Mouse (Mus musculus) right cerebral cortex, adult 18-20 months (tissue): ENCODE results near the gene Edil3.
A peak's percentile ranks its signal among the peaks of the same experiment; 100 is the strongest.
"Not testable (repeated sequence)": the region's sequence is repeated elsewhere in the genome, so short reads cannot be mapped to it uniquely, and the experiment has no call there.

Source experiments
- DNase-seq: peaks from one replicate; pipeline ENCODE4 v3.0.0; 2022; ENCODE audit warnings: mixed read lengths

Edil3 gene

DNA sequence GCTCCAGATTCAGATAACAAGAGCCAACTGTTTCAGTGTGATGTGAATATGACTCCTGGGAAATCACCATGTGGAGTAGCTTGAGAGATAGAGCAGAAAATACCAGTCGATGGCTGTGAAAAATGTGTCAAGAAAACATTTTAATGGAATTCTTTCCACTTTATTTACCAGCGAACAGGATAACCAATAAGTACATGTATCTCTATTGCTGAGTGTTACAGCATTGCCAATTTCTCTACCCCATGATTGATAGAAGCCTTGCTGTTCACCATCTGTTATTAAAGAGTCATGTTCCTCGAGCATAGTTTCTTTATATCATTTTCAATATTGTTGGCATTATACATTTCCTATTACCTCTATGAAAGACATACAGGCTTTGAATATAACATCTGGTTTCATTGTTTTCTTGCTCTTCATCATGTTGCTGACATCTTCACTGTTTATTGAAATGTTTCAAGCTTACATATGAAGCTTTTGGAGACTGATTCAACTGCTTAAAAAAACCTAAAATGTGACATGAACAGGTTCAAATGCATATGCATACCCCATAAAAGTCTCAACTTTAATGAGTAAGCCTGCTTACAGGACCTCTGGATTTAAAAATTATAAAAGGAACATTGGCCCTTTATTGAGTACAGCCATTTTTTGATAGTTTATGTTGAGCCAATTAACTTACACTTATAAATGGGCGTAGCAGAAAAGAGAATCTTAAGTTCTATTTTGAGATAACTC is 186.6 kb downstream of the Edil3 start:
- DNase-seq, result no peak

DNA sequence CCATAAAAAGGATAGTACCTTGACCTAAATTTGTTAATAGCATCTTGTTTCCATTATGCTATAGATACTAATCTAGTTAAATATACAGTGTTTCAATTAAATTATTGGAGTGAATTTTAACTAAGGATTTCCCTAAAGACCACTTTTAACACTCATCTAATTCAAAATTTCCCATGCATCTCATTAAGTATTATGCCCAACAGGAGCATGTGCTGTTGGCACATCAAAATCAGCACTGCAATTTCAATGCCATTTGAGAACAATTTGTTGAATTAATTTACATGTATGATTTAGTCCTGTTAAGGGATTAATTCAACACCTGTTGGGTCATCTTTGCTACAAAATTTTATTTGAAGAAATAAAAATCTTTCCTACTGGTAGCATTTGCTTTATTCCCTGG is 191.2 kb downstream of the Edil3 start:
- no peak for DNase-seq

DNA sequence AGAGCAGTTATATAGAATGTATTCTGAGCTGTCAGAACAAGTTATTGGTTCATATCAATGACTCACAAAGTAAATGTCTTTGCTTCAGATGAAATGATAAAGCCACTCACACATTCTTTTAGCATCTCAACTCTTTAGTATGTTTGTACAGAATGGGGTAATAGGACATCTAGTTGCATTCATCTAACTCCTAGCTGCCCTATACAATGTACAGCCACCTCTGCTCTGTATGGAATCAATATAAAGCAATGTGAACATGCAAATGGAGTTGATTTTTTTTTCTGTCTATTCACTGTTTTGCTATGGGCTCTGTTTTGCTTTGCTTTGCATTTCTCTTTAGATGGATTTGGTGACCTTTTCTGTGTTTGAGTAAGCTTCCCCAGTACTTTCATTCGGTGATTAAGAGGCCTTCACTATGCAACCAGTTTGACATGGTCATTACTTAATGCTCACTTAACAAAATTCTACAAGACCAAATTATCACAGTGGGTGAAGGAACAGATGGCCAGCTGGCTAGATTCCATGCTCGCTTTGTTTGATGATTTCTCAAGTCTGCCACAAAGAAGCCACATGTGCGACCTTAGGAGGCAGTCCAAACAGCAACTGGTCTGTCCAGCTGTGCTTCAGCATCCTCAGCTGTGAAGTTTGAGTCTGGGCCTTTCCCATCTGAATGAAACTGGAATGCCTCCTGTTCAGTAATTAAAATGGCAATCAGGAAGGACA is 208.7 kb downstream of the Edil3 start:
- DNase-seq, result peak; percentile 2

DNA sequence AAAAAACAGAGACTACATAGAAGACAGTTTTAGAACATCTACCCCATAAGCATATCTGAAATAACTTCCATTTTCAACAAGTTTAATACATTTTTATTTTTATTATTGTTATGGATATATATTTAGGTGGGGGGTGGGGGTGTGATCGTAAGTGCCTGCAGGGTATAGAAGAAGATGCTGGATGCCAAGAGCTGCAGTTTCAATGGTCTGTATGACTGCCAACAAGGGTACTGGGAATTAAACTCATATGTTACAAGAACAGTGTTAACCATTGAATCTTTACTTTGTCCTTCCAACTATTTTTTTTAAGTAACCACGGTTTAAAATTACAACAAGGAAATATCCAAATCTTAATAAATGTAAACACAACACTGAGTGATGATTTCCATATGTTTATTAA is 214.4 kb downstream of the Edil3 start:
- DNase-seq, result no peak

DNA sequence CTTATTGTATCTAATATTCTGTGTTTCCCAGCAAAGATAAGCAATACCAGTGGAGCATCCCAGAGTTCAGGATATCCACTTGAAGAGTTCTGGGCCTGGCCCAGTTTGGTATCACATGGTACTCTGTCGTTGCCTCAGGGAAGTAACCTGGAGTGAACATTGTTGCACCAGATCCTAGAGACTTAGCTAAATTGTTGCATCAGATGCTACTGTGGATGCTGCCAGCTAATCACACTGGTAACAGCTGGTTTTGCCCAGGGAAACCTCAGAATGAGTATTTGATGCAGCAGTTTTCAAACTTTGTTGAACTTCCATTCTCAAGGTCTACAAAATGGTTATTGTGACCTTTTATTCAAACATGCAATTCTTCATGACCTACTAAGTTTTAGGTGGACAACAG is 220.2 kb downstream of the Edil3 start:
- DNase-seq, result no peak

DNA sequence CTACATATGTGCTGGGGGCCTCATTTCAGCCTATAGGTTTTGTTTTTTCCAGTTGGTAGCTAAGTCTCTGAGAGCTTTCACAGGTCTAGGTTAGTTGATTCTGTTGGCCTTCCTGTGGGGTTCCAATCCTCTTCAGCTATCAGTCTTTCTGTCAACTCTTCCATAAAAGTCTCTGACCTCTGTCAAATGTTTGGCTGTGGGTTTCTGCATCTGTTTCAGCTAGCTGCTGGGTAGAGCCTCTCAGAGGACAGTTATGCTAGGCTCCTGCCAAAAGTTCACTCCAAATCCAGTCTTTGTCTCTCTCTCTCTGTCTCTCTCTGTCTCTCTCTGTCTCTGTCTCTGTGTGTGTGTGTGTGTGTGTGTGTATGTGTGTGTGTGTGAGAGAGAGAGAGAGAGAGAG is 248.9 kb downstream of the Edil3 start:
- not testable (repeated sequence) for DNase-seq

DNA sequence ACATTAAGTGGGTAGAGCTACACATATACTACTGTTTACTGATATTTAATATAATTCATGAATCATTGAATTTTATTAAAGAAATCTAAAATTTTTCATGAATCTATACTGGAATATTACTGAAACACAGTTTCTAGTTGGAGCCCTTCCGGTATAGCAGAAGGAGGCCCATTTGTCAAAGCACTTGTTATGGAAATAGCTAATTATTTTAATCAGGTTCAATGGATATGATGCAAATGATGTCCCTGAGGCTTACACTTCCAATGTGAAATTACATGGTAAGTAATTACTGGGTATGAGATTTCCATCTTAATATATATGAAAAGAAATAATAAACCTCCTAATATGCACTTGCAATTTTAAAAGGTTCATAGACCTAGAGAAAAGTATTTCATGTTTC is 254.9 kb downstream of the Edil3 start:
- DNase-seq, result no peak

DNA sequence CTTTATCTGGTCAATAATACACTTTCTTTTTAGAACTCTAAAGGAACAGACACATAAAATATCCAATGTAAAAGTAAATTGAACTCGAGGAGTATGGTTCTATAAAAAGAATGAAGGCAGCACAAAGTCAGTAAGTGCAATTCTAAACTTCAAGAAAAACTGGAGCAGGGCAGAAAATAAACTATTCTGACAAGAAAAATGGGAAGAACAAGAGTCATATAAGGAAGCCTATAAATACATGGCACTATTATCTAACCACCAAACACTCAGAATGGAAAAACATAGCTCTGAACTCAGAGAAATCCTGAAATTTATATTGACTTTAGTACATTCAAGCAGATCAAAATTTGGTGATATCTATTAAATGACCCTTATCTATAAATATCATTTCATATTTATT is 284.6 kb downstream of the Edil3 start:
- DNase-seq, result no peak

DNA sequence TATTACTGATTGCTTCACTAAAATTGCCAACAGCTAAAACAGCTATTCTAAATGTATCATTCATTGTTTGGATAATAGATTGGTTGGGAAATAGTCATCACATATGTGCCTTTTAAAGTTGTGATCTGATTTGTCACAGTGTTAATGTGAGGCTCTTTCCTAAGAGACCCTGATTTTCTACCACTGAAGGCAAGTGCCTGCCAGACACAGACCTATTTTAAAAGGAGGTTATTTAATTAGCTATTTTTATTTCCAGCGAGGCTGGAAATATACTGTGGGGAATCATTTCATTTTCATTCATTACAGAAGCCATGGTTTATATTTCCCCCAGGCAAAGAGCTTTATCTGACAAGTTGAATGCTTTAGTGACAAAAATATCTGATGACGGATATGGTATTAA is 296.3 kb downstream of the Edil3 start:
- no peak for DNase-seq

DNA sequence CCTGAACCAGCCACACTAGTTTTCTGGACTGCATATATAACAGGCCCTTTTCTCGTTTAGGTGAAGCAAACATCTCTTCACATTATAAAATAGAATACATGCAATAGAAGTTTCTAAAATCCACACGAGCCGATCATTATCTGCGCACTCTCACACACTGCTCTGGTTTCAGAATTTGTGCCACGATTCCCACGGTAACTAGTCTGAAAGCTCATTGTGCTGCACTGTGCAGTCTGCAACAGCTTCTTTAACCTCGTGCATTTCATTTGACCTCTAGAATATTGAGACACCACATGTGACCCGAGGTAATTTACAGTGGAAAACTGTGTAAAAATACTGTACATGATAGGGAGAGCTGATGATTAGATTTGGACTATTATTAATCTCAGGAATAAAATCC is 298.5 kb downstream of the Edil3 start:
- DNase-seq, result no peak

DNA sequence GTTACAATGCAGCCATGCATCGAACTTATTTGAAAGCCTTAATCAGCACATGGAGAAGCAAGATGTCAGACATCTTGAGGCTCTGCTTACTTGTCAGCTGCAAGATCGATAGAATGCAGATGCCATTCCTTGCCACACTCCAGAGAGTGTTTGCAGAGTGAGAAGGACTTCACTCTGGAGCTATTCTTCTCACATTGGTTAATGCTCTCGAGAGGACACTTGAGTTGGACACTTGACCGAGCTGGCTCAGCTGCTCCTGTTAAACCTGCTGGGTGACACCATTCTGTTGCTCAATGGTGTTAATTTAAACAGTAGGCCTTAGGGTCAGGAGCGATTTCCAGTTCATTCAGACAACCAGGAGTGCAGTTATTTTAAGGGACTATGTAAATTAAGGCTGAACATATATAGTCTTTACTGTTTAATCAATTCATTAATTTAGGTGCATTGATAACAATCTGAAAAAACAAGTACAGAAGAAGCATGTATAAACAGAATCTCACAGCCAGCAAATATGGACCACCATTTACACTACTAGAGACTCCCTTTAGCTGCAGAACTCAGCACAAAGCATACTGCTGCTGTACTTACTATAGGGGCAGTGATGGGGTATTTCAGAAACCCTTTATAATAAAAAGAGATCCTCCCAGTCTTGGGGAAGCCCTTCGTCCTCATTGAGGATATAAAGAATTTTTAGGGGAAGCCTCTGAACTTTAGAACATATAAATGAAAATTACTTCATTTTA is 301.4 kb downstream of the Edil3 start:
- no peak for DNase-seq

DNA sequence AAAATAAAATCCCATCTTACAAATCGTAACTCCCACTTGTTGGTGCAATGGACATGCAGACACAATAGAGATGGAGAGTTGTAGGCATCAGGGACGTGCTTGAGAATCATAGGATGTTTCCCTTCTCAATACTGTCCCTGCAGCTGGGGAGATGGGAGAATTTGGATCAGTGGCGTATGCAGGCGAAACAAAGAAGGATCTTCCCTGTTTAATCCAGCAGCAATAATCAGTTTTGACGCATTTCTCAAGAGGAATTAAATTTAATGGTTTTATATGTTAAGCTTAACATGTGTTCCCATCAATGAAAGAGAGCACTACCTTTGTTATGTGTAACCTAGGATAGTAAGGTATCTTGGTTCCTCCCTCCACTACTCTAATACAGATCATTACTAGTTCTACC is 302.1 kb downstream of the Edil3 start:
- DNase-seq, result no peak

DNA sequence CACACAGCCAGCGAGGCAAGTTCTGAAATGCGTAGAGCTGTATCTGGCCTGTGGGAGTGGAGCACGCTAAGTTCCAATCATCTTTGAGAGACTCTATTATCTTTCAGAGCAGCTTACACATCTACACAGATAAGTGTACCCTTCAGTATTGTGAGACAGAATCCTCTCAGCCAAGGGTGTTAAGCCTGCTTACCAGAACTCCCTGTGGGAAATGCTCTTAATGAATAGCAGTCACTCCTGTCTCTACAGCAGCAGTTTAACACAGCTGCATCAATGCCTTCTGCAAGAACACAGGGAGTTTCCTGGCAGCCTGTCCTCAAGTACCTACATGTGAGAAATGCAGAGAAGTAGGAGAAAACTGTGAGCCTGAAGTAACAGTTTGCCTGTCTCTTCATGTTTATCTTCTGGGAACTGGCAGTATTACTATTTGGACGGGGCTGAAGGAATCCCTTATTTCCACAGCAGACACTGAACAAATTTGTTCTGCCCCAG is 324.8 kb downstream of the Edil3 start:
- DNase-seq, result peak; percentile 10

DNA sequence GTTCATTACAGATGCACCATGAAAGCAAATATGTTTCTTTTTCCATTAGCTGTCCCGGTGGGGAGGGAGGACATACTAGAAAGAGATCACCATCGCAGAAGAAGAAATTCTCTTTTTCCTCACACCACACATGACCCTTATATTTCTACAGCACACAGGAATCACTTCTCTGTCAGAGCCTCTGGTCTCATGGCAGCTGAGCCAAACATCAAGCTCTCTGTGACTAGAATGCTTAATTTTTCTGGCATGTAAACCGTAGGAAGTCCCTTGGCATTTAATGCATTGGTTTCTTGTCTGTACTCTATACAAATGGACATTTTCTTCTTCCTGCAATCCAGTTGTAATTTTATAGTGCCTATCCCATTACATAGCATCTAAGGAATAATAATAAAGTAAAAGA is 330.6 kb downstream of the Edil3 start:
- no peak for DNase-seq

DNA sequence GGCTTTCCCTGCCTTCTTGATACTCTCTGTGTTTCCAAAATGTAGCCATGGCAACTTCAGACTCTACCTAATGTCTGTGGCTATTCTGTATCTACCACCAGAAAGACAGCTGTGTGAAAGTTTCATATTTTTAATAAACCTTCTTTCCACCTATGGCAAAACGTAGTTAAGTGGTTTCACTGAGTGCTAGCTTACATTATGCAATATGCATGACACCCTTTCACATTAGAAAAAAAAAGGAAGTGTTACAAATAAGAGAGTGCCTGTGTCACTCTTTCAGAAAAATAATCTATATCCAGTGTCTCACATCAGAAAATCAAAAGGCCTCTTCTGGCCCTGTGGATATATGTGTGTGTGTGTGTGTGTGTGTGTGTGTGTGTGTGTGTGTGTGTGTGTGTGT is 346.7 kb downstream of the Edil3 start:
- no peak for DNase-seq

DNA sequence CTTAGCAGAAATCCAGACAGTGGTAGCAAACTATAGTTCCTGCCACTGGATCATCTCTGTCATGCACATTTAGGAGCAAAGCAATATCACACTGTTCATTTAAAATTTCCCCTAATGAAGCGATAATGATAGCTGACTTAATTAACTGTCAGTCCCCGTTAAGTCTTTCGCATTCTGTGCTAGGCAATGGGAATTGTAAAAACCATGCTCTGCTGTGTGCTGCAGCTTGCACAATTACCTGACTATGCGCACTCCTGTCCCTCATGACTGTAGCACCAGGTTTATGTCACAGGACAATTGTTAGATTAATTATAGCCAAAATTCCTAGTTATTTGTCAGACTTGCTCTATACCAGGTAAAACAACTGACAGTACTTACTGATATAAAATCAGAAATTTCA is 348.8 kb downstream of the Edil3 start:
- no peak for DNase-seq

DNA sequence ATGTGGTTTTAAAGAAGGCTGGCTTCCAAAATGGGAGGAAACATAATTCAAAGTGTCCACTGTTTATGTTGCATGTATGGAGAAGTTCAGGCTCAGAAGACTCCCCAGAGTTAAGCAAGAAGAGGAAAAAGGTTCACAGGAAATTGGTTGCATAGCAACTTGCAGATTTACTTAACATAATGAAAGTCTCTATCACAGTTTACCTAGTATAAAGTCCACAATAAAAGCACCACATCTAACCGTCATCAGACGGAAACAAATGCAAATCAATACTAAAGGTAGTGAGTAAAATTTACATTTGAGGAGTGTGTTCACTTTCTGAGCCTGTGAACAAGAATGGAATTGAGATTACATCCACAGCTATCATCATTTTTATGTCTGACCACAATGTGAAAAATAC is 353.9 kb downstream of the Edil3 start:
- no peak for DNase-seq

DNA sequence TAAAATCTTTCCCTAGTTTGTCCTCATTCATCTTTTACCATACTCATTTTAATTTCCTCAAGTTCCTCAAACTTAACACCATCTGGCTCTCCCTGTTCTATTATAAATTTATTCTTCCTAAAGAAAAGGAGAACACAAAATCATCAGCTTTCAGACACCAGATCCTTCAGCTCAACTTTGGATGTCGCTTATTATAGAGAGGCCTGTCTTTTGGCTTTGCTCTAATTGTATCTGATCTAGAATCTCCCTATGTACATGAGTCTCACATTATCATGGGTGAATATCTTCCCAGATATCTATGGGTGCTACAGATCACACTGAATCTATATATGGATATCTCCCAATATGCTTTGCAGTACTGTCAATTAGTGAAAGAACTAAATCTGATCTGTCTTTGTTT is 367.8 kb downstream of the Edil3 start:
- DNase-seq, result no peak

DNA sequence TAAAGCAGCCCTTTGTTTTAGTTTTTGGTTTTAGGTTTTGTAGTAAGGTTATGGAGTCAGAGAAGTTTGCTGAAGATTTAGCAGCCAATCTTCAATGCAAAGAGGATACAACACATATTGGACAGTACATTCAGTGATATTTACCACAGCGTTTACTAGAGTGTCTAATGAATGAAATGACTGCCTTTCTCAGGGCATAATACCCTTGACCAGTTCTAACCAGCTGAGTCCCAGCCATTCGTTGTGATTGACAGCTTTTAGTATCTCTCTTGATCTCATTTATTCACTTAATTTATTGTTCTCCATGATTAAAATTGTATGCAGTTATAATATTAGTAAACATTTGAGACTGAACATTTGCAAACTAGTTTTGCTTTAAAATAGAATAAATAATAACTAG is 375.7 kb downstream of the Edil3 start:
- DNase-seq, result no peak

DNA sequence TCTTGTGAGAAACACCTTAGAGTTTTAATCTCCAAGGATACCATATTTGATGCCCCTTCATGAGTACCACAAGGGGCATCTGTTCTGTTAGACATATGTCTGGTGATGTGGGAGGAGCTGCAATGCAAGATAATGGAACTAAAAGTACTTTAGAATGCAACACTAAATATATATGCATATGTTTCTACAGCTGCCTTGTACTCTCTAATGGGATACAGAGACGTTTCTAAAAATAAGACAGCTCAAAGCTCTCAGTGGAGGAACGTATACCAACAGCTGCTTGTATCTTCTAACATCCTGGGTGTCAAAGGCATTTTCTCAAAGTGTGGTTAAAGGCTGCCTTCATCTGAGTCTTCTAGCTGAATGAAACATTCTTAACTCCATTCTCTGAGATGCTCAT is 378.0 kb downstream of the Edil3 start:
- no peak for DNase-seq

DNA sequence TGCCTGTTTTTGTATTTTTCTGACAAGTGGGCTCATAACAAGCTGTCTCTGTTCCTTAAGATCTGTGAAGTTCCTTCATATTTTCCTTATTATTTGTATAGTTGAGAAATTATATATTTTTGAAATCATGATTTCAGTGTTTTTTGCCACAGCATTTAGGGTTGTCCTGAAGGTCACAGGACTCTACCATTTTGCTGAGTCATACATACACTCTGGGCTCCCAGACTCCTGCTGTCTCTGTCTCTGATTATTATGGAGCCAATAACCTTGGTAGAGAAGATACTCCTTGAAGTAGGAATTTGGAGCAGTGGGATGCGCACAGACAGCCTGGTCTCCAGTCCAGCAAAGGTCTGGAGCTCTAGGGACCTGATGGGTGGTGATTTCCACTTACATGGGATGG is 416.8 kb downstream of the Edil3 start:
- DNase-seq, result no peak

DNA sequence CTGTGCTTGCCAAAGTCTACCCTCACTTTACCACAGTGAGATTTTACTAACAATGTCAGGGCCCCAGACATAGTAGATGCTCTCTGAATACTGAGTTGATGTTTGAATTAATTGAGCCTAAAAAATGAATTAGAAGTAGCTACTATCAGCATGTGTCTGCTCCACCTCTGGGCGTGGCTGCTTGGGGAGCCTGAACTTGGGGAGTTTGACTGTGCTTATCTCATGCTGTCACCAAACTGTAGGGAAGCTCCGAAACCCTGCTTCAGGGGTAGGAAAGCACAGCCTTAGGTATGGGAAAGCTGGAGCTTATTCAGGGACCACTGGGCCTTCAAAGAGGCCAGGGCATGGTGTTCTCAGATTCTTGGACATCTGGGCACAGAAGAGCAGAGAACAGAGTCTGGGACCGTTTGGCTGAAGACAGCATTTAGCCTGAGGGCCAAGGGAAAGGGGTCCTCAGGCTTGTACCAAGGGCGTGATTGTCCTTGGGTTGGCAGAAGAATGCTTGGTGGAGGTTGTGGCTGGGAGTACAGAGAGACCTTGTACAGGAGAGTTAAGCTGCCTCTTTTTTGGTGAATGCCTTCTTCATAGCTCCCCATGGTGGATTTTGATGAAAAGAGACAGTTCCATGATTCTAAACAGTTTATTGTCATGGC is 432.8 kb downstream of the Edil3 start:
- no peak for DNase-seq

DNA sequence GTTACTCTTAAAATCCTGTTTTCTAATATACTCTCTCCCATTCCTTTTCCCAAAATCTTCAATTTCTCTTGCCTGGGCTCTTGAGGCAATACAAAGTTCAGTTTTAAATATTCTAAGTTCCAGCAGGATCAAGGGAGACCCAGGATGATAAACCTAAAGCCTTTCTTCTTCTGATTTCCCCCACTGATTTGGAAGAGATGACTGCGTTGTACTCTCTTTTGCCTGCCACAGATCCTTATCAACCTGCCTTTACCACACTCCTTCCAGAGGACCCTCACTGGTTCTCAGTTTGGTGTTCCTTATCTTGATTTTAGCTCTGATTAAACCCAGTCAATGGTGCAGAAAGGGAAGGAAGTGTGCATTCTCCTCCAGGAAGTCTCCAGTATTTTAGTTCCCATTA is 435.6 kb downstream of the Edil3 start:
- DNase-seq, result no peak
